Mouse (Mus musculus) G1E (cell line): ENCODE measurements at regions not wholly inside any gene's neighbourhood (a gene's known extent, or its start where the extent isn't known, plus 50 kb on each side); places are given as distances from the start of the nearest gene placed in this dataset.

Experiments used
- CTCF ChIP-seq: IDR thresholded peaks from 2 replicates; pipeline ENCODE4 v1.5.1; 2012; ENCODE audit warnings: low read depth, low read length, inconsistent platforms, mixed read lengths
- GATA1 ChIP-seq: IDR thresholded peaks from 2 replicates; pipeline ENCODE4 v1.6.1; 2012; ENCODE audit warnings: borderline replicate concordance, low read length, inconsistent platforms, mixed read lengths
- POLR2AphosphoS5 ChIP-seq: IDR thresholded peaks from 2 replicates; pipeline ENCODE4 v1.6.1; 2012; ENCODE audit warnings: low read depth, low read length, inconsistent platforms; ENCODE audit not compliant: insufficient replicate concordance

DNA sequence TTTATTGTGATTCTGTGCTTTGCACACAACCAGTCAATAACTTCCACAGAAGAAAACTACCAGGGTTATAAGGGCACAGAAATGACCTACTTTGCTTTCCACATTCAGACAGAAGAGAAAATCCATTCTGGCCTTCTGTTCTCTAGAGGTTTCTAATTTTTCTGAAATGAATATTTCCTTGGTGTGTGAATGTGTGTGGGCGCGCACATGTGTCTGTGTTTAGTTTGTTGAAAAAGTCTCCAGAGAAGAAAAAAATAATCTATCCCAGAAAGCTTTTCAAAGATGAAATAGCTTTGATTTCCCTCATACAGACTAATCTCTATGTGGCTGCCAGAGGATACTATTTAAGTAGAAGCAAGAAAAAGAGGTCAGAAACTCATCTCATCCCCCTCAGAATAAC, 147.1 kb downstream of the Cenpc1 start:
- TF ChIP-seq CTCF (no peak), POLR2AphosphoS5 (no peak), GATA1 (no peak)
